Mouse (Mus musculus) embryo, embryonic 11 days (tissue): ENCODE measurements at regions not wholly inside any gene's neighbourhood (a gene's known extent, or its start where the extent isn't known, plus 50 kb on each side); places are given as distances from the start of the nearest gene placed in this dataset.
A peak's percentile ranks its signal among the peaks of the same experiment; 100 is the strongest.

Source experiments
- DNase-seq: peaks from one replicate; pipeline ENCODE4 v3.0.0-alpha.2; 2015

DNA sequence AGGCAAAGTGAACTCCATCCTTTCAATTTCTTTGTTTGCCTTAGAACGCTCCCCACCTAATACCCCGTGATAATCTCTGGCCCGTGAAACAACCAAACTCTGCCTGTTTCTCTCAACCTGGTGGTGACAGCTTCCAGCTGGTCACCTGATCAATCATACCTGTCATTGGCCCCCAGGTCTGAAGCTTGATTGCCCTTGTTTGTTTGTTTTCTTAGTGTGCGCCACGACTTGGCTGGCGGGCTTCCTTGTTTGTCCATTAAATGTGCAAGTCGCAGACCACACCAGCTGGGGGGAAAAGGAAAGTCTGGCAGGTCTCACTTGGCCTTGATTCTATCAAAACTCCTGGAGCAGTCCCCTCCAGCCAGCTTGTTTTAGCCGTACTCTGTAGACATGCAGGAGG is 666.1 kb downstream of the Kcnj2 start:
- DNase-seq, result peak; percentile 22

DNA sequence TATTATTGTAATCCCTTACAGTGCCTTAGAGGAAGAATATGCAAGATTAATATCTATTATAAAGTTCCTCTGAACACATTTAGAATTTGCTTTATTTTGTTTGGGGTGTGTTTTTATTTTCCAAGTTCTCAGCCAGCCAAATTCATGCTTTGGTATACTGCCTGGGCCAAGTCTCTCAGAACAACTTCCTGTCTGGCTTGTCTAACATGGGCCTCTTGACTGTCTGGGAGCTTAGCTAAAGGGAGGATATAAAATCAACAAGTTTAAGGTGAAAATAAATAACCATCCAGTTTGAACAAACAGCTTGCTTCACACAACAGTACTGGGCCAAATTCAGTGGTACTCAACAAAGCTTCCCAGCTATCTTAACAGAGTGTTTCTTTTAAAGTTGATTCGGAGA is 669.5 kb downstream of the Kcnj2 start:
- DNase-seq, result no peak

DNA sequence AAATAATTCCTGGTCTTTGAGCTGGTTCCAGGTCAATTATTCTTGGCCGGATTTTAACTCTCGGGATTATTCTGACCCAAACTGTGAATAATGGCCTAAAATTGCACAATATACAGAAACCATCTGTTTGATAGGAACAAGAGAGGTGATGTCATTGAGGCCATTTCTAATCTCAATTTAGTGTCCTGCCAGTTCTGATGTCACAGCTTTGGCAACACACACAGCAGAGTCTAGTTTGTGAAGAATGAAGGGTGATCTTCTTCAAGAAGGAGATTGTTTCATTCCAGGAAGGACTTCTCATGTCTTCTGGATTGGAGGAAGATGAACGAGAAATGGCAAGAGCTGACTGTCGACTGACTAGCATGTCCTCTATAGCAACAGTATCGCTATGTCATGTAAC is 670.0 kb downstream of the Kcnj2 start:
- no peak for DNase-seq

DNA sequence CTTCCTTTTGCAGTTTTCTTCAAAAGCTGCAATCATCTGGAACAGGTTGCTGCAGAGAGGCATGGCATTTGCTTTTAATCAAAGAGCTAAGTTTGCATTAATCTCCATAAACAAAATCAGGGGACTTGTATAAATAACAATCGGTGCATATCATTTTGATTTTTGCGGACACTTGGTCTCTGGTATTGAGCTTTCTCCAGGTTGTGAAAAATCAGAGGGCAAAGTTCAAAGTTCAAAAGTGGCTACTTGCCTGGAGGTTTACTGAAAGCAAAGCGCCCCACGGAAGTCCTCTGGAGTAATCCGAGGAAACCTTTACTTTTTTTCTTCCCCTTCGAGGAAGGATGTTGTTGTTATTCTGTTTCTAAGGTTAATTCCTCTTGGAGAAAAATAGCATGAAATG is 677.4 kb downstream of the Kcnj2 start:
- peak; percentile 41 for DNase-seq

GRCm38 (mm10) chr11:111747262-111747946 is 681.4 kb downstream of the Kcnj2 start:
- peak; percentile 29 for DNase-seq

DNA sequence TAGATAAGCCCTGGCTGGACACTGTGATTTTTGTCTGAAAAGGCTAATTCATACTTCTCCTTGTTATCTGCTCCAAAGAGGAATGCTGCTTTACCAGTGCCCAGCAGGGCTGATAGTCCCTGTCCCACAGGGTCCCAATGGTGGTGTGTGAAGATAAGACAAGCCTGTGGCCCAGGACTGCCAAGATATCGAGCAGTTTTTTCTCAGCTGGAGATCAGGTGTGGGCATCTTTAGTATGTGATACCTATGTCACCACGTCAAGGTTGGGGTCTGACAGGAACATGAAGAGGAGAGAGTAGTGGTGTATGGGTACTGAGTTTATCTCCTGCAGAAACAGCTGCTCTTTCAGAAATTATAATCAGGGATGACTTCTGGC is 682.0 kb downstream of the Kcnj2 start:
- no peak for DNase-seq

- DNase-seq, result no peak
Measured at GRCm38 (mm10) chr11:111748496-111748895, 682.5 kb downstream of the Kcnj2 start.

- no peak for DNase-seq
Measured at GRCm38 (mm10) chr11:111754735-111755134, 688.8 kb downstream of the Kcnj2 start.

DNA sequence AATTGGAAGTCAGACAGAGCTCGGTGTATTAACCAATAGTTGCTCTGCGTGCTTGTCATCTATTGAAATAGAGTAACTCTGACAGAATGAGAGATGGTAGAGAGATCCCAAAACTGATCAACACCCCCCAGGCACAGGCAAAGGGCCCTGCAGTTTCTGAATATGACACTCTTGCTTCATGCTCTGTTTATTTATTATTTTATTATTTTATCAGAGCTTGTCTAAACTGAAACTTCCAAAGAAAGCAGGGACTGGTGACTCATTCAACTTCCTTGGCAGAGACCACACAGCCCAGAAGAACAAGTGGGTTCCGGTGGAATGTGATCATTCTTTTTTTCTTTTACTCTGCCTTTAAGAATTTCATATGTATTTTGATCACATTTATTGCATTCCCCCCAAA is 697.1 kb downstream of the Kcnj2 start:
- no peak for DNase-seq

DNA sequence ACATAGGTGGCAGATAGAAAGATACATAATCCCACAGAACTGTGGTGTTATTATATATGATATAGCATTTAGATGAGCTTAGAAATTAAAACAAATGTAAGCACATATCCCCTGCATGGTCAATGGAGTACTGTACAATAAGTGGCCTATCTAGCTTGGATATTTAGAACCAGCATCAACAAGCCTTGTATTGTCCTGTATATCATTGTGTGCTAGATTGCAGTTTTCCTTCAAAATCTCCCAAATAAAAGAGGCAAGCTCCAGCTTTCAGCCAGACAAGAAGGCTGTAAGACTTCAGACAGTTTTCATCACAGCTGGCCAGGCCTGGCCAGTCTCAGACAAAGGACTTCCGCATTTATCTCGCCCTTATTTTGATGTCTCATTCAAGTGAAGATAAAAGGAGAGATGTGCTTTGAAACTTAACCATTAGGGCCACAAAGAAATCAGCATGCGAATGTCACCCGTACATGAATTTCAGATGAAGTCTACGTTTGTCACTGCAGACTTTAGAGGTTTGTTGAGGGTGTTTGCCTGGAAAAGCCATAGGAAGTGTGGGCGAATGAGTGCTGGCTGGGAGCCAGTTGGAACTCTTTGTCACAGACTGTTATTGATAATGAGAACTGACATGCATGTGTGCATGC is 700.5 kb downstream of the Kcnj2 start:
- DNase-seq, result no peak

- DNase-seq, result no peak
Measured at GRCm38 (mm10) chr11:111767012-111767392, 701.0 kb downstream of the Kcnj2 start.

DNA sequence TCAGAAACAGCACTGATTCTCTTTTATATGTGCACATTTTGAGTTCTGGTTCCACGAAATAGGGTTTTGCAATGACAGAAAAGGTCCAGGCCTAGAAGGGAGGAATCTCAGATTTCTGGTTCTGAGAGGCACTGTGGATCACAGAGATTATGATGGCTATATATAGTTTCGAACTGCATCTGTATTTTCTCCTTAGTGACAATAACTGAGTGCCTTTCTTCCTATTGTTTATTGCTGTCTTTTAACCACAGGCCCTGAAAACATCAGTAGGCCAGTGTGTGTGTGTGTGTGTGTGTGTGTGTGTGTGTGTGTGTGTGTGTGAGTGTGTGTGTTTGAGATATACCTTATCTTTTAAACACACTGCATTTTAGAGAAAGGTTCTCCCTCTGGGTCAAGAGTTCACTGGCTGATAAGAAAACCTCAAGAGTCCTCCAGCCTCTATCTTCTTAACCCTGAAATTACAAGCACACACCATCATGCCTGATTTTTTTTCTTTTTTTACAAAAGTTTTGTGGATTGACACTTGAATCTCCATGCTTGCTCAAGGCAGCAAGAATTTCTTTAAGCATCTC is 708.2 kb downstream of the Kcnj2 start:
- DNase-seq, result no peak

- DNase-seq, result no peak
Measured at GRCm38 (mm10) chr11:111781321-111781720, 715.4 kb downstream of the Kcnj2 start.

DNA sequence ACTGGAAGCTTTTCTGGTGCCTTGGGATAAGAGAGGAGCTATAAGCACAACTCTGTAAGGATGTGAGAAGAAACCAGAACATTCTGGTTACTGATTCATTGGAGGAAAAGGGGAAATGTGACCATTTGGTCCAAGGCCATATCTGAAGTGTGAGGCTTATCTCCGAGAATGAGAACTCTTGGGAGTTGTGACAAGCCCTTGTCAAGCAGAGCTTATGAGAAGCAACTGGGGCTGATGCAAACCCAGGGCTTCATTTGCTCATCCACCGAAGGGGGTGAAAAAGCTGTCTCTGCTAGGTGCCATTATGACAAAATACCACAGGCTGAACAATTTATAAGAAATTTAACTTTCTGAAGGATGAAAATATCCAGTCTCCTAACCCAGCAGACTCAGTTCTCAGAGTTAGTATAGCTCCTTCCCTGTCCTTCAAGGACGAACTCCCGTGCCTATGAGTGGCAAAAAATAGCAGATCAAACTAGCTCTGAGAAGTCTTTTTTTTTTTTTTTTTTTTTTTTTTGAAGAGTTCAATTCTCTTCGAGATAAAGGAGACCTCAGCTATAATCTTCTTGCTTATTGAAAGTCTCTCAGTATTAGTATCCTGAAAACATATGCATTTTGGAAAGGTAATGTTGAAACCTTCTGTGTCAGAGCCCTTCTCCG is 725.4 kb downstream of the Kcnj2 start:
- no peak for DNase-seq

DNA sequence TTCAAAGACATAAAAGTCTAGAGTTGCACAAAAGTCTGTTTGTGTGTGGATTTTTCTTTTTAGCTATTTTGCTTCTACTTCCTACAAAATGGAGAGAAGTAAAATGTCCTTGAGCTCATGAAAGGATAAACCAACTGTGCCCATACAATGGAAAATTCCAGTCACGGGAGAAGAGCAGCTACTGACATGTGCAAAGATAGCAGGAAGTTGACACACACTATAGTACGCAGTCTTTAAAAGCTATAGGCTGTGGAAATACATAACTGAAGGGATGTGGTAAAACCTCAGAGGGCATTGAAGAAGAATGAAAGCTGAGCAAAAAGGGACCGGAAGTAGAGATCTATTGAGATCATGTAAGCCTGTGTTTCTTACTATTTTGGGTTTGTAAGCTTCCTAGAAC is 735.1 kb downstream of the Kcnj2 start:
- DNase-seq, result no peak

- no peak for DNase-seq
Measured at GRCm38 (mm10) chr11:111816176-111816775, 750.3 kb downstream of the Kcnj2 start.

DNA sequence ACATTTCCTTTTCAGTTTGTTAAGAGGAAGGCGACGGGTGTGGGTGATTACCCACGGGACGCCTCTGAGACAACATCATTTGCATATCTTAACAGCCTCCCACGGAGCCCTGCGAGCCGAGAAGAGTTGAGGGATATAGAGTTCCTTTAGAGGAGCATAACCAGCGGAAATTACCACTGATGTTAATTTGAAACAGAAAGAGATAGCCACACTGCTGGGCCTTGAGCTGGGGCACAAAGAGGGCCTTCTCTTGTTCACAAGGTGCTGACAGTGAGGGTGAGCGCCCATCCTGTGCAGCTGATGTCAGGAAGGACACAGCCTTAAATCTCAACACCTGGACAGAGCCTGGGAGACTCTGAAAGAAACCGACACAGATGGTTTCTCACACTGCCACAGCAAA is 752.2 kb downstream of the Kcnj2 start:
- peak; percentile 47 for DNase-seq

GRCm38 (mm10) chr11:111820356-111820755 is 754.4 kb downstream of the Kcnj2 start:
- peak; percentile 18 for DNase-seq

DNA sequence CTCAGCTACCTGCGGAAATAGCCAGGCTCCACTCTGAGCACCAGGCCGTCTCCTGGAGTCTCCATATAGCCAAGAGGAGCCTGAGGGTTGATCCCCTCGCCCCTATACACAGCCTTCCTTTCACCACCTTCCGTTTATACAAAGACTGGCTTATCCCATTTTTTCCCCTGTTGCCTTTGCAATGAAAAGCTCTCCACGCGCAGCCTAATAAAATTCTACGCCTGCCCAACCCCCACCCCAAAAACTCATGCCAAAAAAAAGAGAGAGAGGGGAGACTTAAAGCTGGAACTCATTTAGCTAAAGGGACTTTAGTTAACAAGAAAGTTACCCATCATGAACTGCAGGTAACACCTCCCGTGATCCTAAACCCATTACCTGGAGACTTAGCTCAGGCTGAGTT is 762.5 kb downstream of the Kcnj2 start:
- DNase-seq, result peak; percentile 13

DNA sequence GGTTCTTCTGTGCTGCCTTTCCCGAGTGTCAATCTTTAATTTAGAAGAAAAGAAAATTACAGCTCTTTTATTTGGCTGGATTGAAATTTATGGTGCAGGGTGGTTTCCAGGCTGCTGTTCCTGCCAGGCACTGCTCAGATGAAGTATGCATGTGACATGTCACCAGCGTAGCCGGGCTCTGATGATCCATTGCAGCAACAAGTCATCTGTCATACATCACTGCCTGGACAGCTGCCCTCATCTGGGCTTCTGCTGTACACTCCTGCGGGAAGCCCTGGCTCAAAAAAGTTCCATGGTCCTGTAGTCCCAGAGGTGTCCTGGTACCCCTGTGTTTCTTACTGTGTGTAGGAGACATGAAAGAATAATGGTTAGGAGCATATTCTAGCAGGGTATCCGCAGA is 773.0 kb downstream of the Kcnj2 start:
- DNase-seq, result no peak

DNA sequence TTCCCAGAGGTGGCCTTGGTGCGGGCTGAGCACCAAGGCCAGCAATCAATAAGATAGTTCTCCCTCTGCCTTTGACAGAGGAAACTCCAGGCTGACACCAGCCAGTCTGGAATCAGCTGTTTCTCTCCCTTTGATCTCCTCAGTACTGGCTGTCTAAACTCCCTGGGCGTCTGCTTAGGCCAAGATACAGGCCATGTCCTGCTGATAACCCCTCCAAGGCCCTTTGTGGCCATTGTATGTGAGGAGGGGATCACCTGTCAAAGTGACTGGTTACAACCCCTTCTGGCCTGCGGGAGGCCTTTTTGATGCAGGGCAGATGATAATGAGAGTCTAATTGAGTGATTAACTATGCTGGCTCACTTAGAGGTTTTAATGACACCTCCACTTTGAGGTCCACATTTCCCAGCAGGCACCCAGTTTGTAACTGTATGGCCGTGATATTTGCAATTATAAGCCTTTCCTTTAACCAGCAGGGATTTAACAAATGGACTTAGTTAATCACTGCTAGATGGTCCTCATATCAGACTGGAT is 777.8 kb downstream of the Kcnj2 start:
- peak; percentile 52 for DNase-seq

DNA sequence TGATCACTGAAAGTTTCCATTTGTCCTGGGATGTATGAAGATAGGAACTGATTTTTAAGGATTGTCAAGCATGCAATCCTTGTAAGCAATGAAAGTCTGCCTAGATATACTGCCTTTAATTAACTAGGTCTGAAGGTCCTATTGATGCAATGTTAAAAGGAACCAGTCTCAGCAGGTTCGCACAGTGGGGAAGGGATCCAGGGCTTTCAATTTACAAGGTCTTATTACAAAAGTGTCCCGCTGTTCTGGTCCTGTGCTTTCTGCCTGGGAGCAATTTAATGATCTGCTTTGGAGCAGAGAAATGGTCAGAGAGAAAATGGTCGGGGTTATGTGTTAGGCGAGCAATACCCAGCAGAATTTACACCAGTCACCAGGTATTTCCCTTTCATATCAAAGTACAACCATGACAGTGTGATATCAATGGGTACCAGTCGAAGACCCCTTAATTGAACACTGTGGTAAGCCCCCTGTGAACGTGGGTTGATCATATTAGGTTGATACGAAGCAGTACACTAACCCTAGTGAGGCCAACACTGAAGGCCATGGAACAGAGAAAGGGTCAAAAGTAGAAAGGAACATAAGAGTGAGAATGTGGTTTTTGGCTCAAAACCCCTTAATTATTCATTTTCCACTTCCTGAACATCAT is 778.5 kb downstream of the Kcnj2 start:
- peak; percentile 59 for DNase-seq

DNA sequence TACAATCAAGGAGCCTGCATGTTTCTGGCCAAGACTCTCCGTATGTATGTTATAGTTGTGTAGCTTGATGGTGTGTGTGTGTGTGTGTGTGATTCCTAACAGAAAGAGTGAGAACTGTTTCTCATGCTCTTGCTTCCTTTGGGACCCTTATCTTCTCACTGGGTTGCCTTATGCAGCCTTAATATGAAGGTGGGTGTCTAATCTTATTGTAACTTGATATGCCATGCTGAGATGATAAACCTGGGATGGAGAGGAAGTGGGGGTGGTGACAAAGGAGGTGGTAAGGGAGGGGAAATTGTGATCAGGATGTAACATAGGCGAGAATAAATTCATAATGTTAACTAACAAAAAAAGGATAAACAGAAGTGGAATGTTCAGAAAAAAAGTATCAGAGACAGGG is 791.3 kb downstream of the Kcnj2 start:
- no peak for DNase-seq
